ENCODE assay signal across 9 mouse cellular contexts in the genomic region with DNA sequence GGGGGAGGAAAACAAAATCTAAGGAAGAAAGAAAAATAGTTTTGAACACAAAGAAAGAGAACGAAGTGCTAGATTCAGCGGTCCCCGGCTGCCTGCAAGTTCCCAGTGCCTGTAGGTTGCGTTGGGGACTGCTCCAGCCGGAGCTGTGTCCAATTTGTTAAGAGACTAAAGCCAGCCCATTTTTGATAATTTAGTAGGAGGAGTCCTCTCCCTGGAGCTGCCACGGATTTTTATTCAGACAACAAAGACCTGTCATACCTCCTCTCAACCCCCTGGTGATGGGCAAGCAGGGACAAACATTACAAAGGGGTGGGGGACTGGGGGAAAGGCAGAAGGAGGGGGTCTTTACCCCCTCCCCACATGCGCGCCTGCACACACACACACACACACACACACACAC. TPM values are rescaled to one million over a fixed set of nuclear protein-coding genes. Genes with fewer than 3 reads are reported as not detected.
DNase-seq lines count a peak whose midpoint lies in the region; ATAC-seq and TF ChIP-seq lines count a peak whose summit lies in the region.
"Had no signal": no experiment of that assay in that cellular context is flagged by ENCODE, and none has a peak within 500 bp of the region (broad histone marks: within the 10 kb centered on the region; RNA-seq: fewer than 3 reads in every experiment).

No protein-coding gene starts in this region.

- no peaks in the 10 kb centered on the region for H3K36me3 ChIP-seq in heart, embryonic 14.5 days (ENCODE audit: control insufficient read depth, insufficient read depth, low read length)
- no peaks in the 10 kb centered on the region for H3K36me3 ChIP-seq in hindbrain, embryonic 11.5 days (ENCODE audit: control insufficient read depth, insufficient read depth, low read length)
- no peaks in the 10 kb centered on the region for H3K36me3 ChIP-seq in midbrain, embryonic 12.5 days

- H3K27ac ChIP-seq in heart, embryonic 14.5 days (replicated peaks in 1 of 2; ENCODE audit: control insufficient read depth in 1 of 2, insufficient read depth in 1 of 2, low read depth in 2 of 2, low read length in 2 of 2) = no peak overlapping the region
- peak overlapping the region; percentile 63 for H3K27ac ChIP-seq in hindbrain, embryonic 11.5 days (ENCODE audit: low read depth, low read length)
- H3K27ac ChIP-seq in midbrain, embryonic 12.5 days (replicated peaks) = peak overlapping the region; percentile 93

- no peak for ATAC-seq in heart, embryonic 14.5 days (ENCODE audit: insufficient number of reproducible peaks, insufficient read depth, low FRiP score, low read depth)
- ATAC-seq in hindbrain, embryonic 11.5 days (ENCODE audit: low FRiP score) = peak; percentile 67
- ATAC-seq in midbrain, embryonic 12.5 days (ENCODE audit: low FRiP score, low read depth) = peak; percentile 76

- H3K9me3 ChIP-seq in heart, embryonic 14.5 days (ENCODE audit: control insufficient read depth, low read length) = no peaks in the 10 kb centered on the region
- H3K9me3 ChIP-seq in hindbrain, embryonic 11.5 days (ENCODE audit: control insufficient read depth, low read length) = no peaks in the 10 kb centered on the region
- H3K9me3 ChIP-seq in midbrain, embryonic 12.5 days = no peaks in the 10 kb centered on the region

- TF ChIP-seq CTCF in brain, embryonic 14.5 days (IDR thresholded peaks at IDR 0.05; ENCODE audit: borderline replicate concordance, extremely low read depth, insufficient read depth, insufficient read length) = no peak

- H3K9ac ChIP-seq in heart, embryonic 14.5 days (ENCODE audit: low read length) = no peak overlapping the region
- peak overlapping the region; percentile 58; the same call in 1 of the 2 replicates for H3K9ac ChIP-seq in hindbrain, embryonic 11.5 days (ENCODE audit: low read depth, low read length)
- peak overlapping the region; percentile 82 for H3K9ac ChIP-seq in midbrain, embryonic 12.5 days (replicated peaks)

- peaks cover 60% of the 10 kb centered on the region for H3K27me3 ChIP-seq in heart, embryonic 14.5 days (ENCODE audit: control insufficient read depth, insufficient read depth, low read length)
- peaks cover 68% of the 10 kb centered on the region for H3K27me3 ChIP-seq in hindbrain, embryonic 11.5 days (ENCODE audit: control insufficient read depth, insufficient read depth, low read length)
- peaks cover 72% of the 10 kb centered on the region for H3K27me3 ChIP-seq in midbrain, embryonic 12.5 days

- DNase-seq in heart, adult 11 months = no peak
- peak; percentile 93 for DNase-seq in brain, embryonic 14.5 days (ENCODE audit: low read depth)
- DNase-seq in hindbrain, embryonic 11.5 days (ENCODE audit: low spot score) = peak; percentile 66
- DNase-seq in left cerebral cortex, postnatal 10 days (ENCODE audit: extremely low spot score in 1 of 2, low spot score in 2 of 2) = no peak
- no peak for DNase-seq in urinary bladder, postnatal 4 days (ENCODE audit: low spot score in 2 of 2)
- no peak for DNase-seq in frontal cortex, postnatal 14 days (ENCODE audit: low spot score in 2 of 2)

- peak overlapping the region; percentile 23 to 42; a peak in 3 of 4 replicates for H3K4me3 ChIP-seq in heart, embryonic 14.5 days (ENCODE audit: control insufficient read depth in 1 of 2, insufficient read depth in 1 of 2, low read depth in 1 of 2, low read length in 2 of 2)
- H3K4me3 ChIP-seq in hindbrain, embryonic 11.5 days (ENCODE audit: low read depth, low read length) = peak overlapping the region; percentile 43
- peak overlapping the region; percentile 60 for H3K4me3 ChIP-seq in midbrain, embryonic 12.5 days

- H3K4me2 ChIP-seq in heart, embryonic 14.5 days (ENCODE audit: low read length) = peak overlapping the region; percentile 69
- peak overlapping the region; percentile 57 for H3K4me2 ChIP-seq in hindbrain, embryonic 11.5 days (replicated peaks; ENCODE audit: low read depth, low read length)
- H3K4me2 ChIP-seq in midbrain, embryonic 12.5 days (replicated peaks) = peak overlapping the region; percentile 65

- H3K4me1 ChIP-seq in heart, embryonic 14.5 days (ENCODE audit: control insufficient read depth in 2 of 2, insufficient read depth in 2 of 2, low read length in 2 of 2) = peaks cover 6 to 14% of the 10 kb centered on the region in 2 experiments; a peak in 3 of 4 replicates
- peaks cover 2% of the 10 kb centered on the region; the same call in 1 of the 2 replicates for H3K4me1 ChIP-seq in hindbrain, embryonic 11.5 days (replicated peaks; ENCODE audit: control insufficient read depth, insufficient read depth, low read length)
- H3K4me1 ChIP-seq in midbrain, embryonic 12.5 days = peaks cover 31% of the 10 kb centered on the region

- 1% methylated on average over 8 of the region's 8 CpGs for WGBS in heart, embryonic 14.5 days
- WGBS in hindbrain, embryonic 11.5 days = under 1% methylated on average over 8 of the region's 8 CpGs
- 0% methylated on average over 8 of the region's 8 CpGs for WGBS in midbrain, embryonic 12.5 days

- no peak for TF ChIP-seq POLR2A in brain, embryonic 14.5 days (IDR thresholded peaks at IDR 0.05; ENCODE audit: borderline replicate concordance, extremely low read depth, insufficient read depth, insufficient read length, poor library complexity, severe bottlenecking)

- intact Hi-C loops in left cerebral cortex, postnatal 10 days (cut with DNase I) = loop anchor here (5.0 to 10.0 kb wide), 3 partner anchors 122 to 582 kb away; a partner anchor contains a TSS

RNA-seq across cellular contexts. Expression of a gene that starts 6.1 kb away (rescaled TPM):
- 0.32 and 0.61 TPM in 2 replicates for polyA plus RNA-seq in heart, embryonic 14.5 days (2014; fragmentation: Nextera tagmentation; extraction: Ambion mirVana)
- polyA plus RNA-seq in brain, embryonic 14.5 days (2012; rRNA removed) = 62.8 and 83.9 TPM in 2 replicates
- polyA plus RNA-seq in hindbrain, embryonic 11.5 days (2014; fragmentation: Nextera tagmentation; extraction: Ambion mirVana) = 31.4 and 32.1 TPM in 2 replicates
- 89.4 and 106 TPM in 2 replicates for polyA plus RNA-seq in midbrain, embryonic 12.5 days (2016; fragmentation: Nextera tagmentation; extraction: Ambion mirVana)
- total RNA-seq in left cerebral cortex, postnatal 10 days (2021) = 1 to 10 TPM; 1.1 TPM
- total RNA-seq: heart, adult 18-20 months had no signal

RNA-seq across cellular contexts. Expression of a gene that starts 14.3 kb away (rescaled TPM):
- polyA plus RNA-seq in heart, embryonic 14.5 days (2014; fragmentation: Nextera tagmentation; extraction: Ambion mirVana) = 30.5 and 40.3 TPM in 2 replicates
- polyA plus RNA-seq in brain, embryonic 14.5 days (2012; rRNA removed) = 38.6 and 65.3 TPM in 2 replicates
- 42.4 and 44.6 TPM in 2 replicates for polyA plus RNA-seq in hindbrain, embryonic 11.5 days (2014; fragmentation: Nextera tagmentation; extraction: Ambion mirVana)
- 65.1 and 66.6 TPM in 2 replicates for polyA plus RNA-seq in midbrain, embryonic 12.5 days (2016; fragmentation: Nextera tagmentation; extraction: Ambion mirVana)
- 10 to 100 TPM; 14.6 to 15.4 TPM for total RNA-seq in left cerebral cortex, postnatal 10 days (2021)

Comparison
In these comparisons a context has a peak if more than half of its experiments do, and no peak if none do; other contexts are left out.
1. H3K27ac ChIP-seq: peak in hindbrain, embryonic 11.5 days (single experiment) and midbrain, embryonic 12.5 days (single experiment); none in heart, embryonic 14.5 days (0 of 2).
2. DNase-seq: peak in brain, embryonic 14.5 days (single experiment) and hindbrain, embryonic 11.5 days (single experiment); none in heart, adult 11 months (single experiment), left cerebral cortex, postnatal 10 days (0 of 2), urinary bladder, postnatal 4 days (0 of 2) and frontal cortex, postnatal 14 days (0 of 2).
3. RNA of a gene that starts 6.1 kb away (polyA plus RNA-seq): 89.4 to 106 TPM in midbrain, embryonic 12.5 days, 62.8 to 83.9 TPM in brain, embryonic 14.5 days and 31.4 to 32.1 TPM in hindbrain, embryonic 11.5 days; 0.32 to 0.61 TPM in heart, embryonic 14.5 days; every median in the first group is over 10 times any median in the second.
4. Peak in every context shown above with its lines, with median percentiles within 50 percentile points of each other: H3K4me2 ChIP-seq and H3K4me3 ChIP-seq.